Mouse (Mus musculus): Measurements from ENCODE around the gene Akt3.

- TF ChIP-seq USF1 (IDR thresholded peaks at IDR 0.05; ENCODE audit: low read depth) (no peak), E2F4 (IDR thresholded peaks at IDR 0.05; ENCODE audit: insufficient read depth) (no peak), REST (IDR thresholded peaks at IDR 0.05; ENCODE audit: insufficient read depth, insufficient read length) (no peak), POLR2AphosphoS2 (IDR thresholded peaks at IDR 0.05; ENCODE audit: insufficient read length, low read depth) (no peak), CEBPB (IDR thresholded peaks at IDR 0.05; ENCODE audit: insufficient read depth, poor library complexity, severe bottlenecking) (no peak), MYOD1 (IDR thresholded peaks at IDR 0.05; ENCODE audit: control insufficient read depth in 1 of 3, insufficient read length in 2 of 3, low read depth in 2 of 3) (no peak), POLR2A (IDR thresholded peaks at IDR 0.05; ENCODE audit: insufficient read length, low read depth) (no peak)
Observed at GRCm38 (mm10) chr1:177031196-177031595, 226.8 kb downstream of the Akt3 start.

Data from myocyte (in vitro differentiated cells).